Mouse (Mus musculus): ENCODE data around the gene Slc44a5.

GRCm38 (mm10) chr3:153984428-153985340, 11.4 kb downstream of the Slc44a5 start:
- no peak for TF ChIP-seq POLR2A (IDR thresholded peaks at IDR 0.05; ENCODE audit: low read depth, low read length)
- TF ChIP-seq CTCF (IDR thresholded peaks at IDR 0.05; ENCODE audit: borderline replicate concordance, insufficient read depth, low read length) = no peak
